Mouse (Mus musculus) heart, adult 2 months (tissue): ENCODE measurements at regions not wholly inside any gene's neighbourhood (a gene's known extent, or its start where the extent isn't known, plus 50 kb on each side); places are given as distances from the start of the nearest gene placed in this dataset.

Experiments
- CTCF ChIP-seq: fragments of 200-600 bp; IDR thresholded peaks from 2 replicates; pipeline ENCODE4 v1.8.1; 2022; ENCODE audit warnings: antibody characterized with exemption, mild to moderate bottlenecking, moderate library complexity
- EP300 ChIP-seq: fragments of 200-500 bp; IDR thresholded peaks from 2 replicates; pipeline ENCODE4 v1.6.1; 2011; ENCODE audit warnings: low read depth, low read length, control low read depth; ENCODE audit not compliant: insufficient read depth
- POLR2A ChIP-seq: fragments of 200-500 bp; IDR thresholded peaks from 2 replicates; pipeline ENCODE4 v1.6.1; 2011; ENCODE audit warnings: mild to moderate bottlenecking, low read depth, low read length, control low read depth; ENCODE audit not compliant: insufficient read depth

GRCm38 (mm10) chr1:73836680-73837079 is 287.6 kb downstream of the Tns1 start:
- TF ChIP-seq CTCF = no peak
- no peak for TF ChIP-seq POLR2A
- no peak for TF ChIP-seq EP300
